Mouse (Mus musculus): ENCODE data around the gene Tomm5.
"Not testable (repeated sequence)": the region's sequence is repeated elsewhere in the genome, so short reads cannot be mapped to it uniquely, and the experiment has no call there.

DNA sequence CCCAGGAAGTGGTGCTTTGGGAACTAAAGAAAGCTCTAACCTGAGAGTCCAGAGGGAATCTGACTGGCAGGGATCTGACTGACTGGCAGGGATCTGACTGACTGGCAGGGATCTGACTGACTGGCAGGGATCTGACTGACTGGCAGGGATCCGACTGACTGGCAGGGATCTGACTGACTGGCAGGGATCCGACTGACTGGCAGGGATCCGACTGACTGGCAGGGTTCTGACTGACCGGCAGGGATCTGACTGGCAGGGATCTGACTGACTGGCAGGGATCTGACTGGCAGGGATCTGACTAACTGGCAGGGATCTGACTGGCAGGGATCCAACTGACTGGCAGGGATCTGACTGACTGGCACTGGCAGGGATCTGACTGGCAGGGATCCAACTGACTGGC, 26.9 kb downstream of the Tomm5 start:
- not testable (repeated sequence) for TF ChIP-seq CTCF (IDR thresholded peaks at IDR 0.05; ENCODE audit: control insufficient read depth, insufficient read depth, insufficient read length); MAX (IDR thresholded peaks at IDR 0.05); FOSL1 (IDR thresholded peaks at IDR 0.05; ENCODE audit: insufficient read depth, low read length, poor library complexity, severe bottlenecking); MYOD1 (IDR thresholded peaks at IDR 0.05; ENCODE audit: control insufficient read depth, insufficient read length, low read depth)

Measured in C2C12 (cell line).